Mouse (Mus musculus): ENCODE measurements around the gene Krtap2-4.
"Not testable (repeated sequence)": the region's sequence is repeated elsewhere in the genome, so short reads cannot be mapped to it uniquely, and the experiment has no call there.

- TF ChIP-seq POLR2A, CTCF (IDR thresholded peaks at IDR 0.05; ENCODE audit: insufficient read depth, low read depth, low read length): not testable (repeated sequence)
Observed at GRCm38 (mm10) chr11:99610089-99610488, 4.6 kb downstream of the Krtap2-4 start, which contains the start of gene Gm11937.

All from olfactory bulb, adult 2 months (tissue).